Mouse (Mus musculus) forebrain, embryonic 13.5 days (tissue): ENCODE data around the gene Tmem87a. TPM values are rescaled to one million over a fixed set of nuclear protein-coding genes. Genes with fewer than 3 reads are reported as not detected.

Source experiments
- ATAC-seq: fragments of 200-750 bp; cut with Nextera tagmentation; 2 replicates; pipeline ENCODE4 v1.8.0; 2017
- H3K27ac ChIP-seq: fragments of 300-500 bp; sonication (generic); 2 replicates; pipeline ENCODE4 v1.5.1; 2015; ENCODE audit warnings: inconsistent platforms, mild to moderate bottlenecking, moderate library complexity
- H3K27me3 ChIP-seq: fragments of 300-500 bp; sonication (generic); 2 replicates; pipeline ENCODE4 v1.6.1; 2015; ENCODE audit warnings: mild to moderate bottlenecking, inconsistent platforms
- H3K36me3 ChIP-seq: fragments of 300-500 bp; sonication (generic); 2 replicates; pipeline ENCODE4 v1.6.1; 2015; ENCODE audit warnings: mild to moderate bottlenecking, inconsistent platforms; ENCODE audit not compliant: poor library complexity, severe bottlenecking
- H3K4me1 ChIP-seq: fragments of 300-500 bp; sonication (generic); 2 replicates; pipeline ENCODE4 v1.6.1; 2015; ENCODE audit warnings: inconsistent platforms
- H3K4me2 ChIP-seq: fragments of 300-500 bp; sonication (generic); 2 replicates; pipeline ENCODE4 v1.6.1; 2015; ENCODE audit warnings: inconsistent platforms, mild to moderate bottlenecking, moderate library complexity
- H3K4me3 ChIP-seq: fragments of 300-500 bp; sonication (generic); 2 replicates; pipeline ENCODE4 v1.5.1; 2015; ENCODE audit warnings: mild to moderate bottlenecking, inconsistent platforms
- H3K9ac ChIP-seq: fragments of 300-500 bp; sonication (generic); 2 replicates; pipeline ENCODE4 v1.6.1; 2015; ENCODE audit warnings: mild to moderate bottlenecking, inconsistent platforms
- H3K9me3 ChIP-seq: fragments of 300-500 bp; sonication (generic); replicated peaks from 2 replicates; pipeline ENCODE4 v1.6.1; 2016; ENCODE audit warnings: inconsistent platforms
- WGBS: fragments of 180-500 bp; shearing (Covaris S2); methylation state at CpG from one replicate; pipeline ENCODE4 v1.1.7; 2015; 5-methylcytosine and 5-hydroxymethylcytosine counted together
- polyA plus RNA-seq: library from polyadenylated mRNA; unstranded; fragments of >200 nt; fragmentation: Nextera tagmentation; extraction: Ambion mirVana; gene quantifications from 2 replicates; pipeline ENCODE4 v1.2.1, GENCODE M21; 2015

Gene Tmem87a
- polyA plus RNA-seq: 7.4 and 9.0 TPM in 2 replicates

GRCm38 (mm10) chr2:120403986-120404822 lies at the start of gene Tmem87a:
Gene Tmem87a, minus strand, starts transcription at chr2:120404113.
- H3K27me3 ChIP-seq: no peaks in the 10 kb centered on the region
- ATAC-seq: peak; percentile 100
- peak within 1 kb of the TSS; percentile 75 for H3K9ac ChIP-seq
- peak within 1 kb of the TSS; percentile 83 for H3K4me3 ChIP-seq
- WGBS: 2% methylated on average over 34 of the region's 34 CpGs
- no peaks in the 10 kb centered on the region for H3K9me3 ChIP-seq
- H3K27ac ChIP-seq: peak within 1 kb of the TSS; percentile 89
- no peaks in the 10 kb centered on the region for H3K36me3 ChIP-seq
- H3K4me2 ChIP-seq: peak within 1 kb of the TSS; percentile 80
- H3K4me1 ChIP-seq: peaks cover 18% of the 10 kb centered on the region

- Histone ChIP-seq H3K4me3 (no peak overlapping the region), H3K4me2 (no peak overlapping the region), H3K9ac (no peak overlapping the region), H3K36me3 (no peaks in the 10 kb centered on the region), H3K4me1 (no peaks in the 10 kb centered on the region), H3K27ac (no peak overlapping the region), H3K9me3 (no peaks in the 10 kb centered on the region), H3K27me3 (no peaks in the 10 kb centered on the region)
- 91% methylated on average over 4 of the region's 4 CpGs for WGBS
- ATAC-seq: no peak
Measured at GRCm38 (mm10) chr2:120452600-120452999, 48.7 kb upstream of the Tmem87a start.

- Histone ChIP-seq H3K4me2 (no peak overlapping the region), H3K36me3 (no peaks in the 10 kb centered on the region), H3K27me3 (no peaks in the 10 kb centered on the region), H3K4me3 (no peak overlapping the region), H3K9ac (no peak overlapping the region), H3K9me3 (no peaks in the 10 kb centered on the region), H3K4me1 (no peaks in the 10 kb centered on the region), H3K27ac (no peak overlapping the region)
- 49% methylated on average over 6 of the region's 6 CpGs for WGBS
- no peak for ATAC-seq
Measured at GRCm38 (mm10) chr2:120450724-120451123, 46.8 kb upstream of the Tmem87a start.

- no peak overlapping the region for H3K9ac ChIP-seq
- 92% methylated on average over 1 of the region's 1 CpGs for WGBS
- no peak overlapping the region for H3K4me2 ChIP-seq
- no peak overlapping the region for H3K27ac ChIP-seq
- ATAC-seq: no peak
- no peaks in the 10 kb centered on the region for H3K27me3 ChIP-seq
- H3K4me1 ChIP-seq: no peaks in the 10 kb centered on the region
- no peaks in the 10 kb centered on the region for H3K9me3 ChIP-seq
- H3K4me3 ChIP-seq: no peak overlapping the region
- H3K36me3 ChIP-seq: no peaks in the 10 kb centered on the region
Measured at GRCm38 (mm10) chr2:120447306-120447705, 43.4 kb upstream of the Tmem87a start.

GRCm38 (mm10) chr2:120446373-120446772 lies 42.5 kb upstream of the Tmem87a start:
- no peak overlapping the region for H3K27ac ChIP-seq

GRCm38 (mm10) chr2:120444486-120444885 lies 40.6 kb upstream of the Tmem87a start:
- no peaks in the 10 kb centered on the region for H3K36me3 ChIP-seq
- no peak overlapping the region for H3K4me2 ChIP-seq
- no peaks in the 10 kb centered on the region for H3K4me1 ChIP-seq
- ATAC-seq: no peak
- no peak overlapping the region for H3K27ac ChIP-seq
- no peaks in the 10 kb centered on the region for H3K9me3 ChIP-seq
- H3K27me3 ChIP-seq: no peaks in the 10 kb centered on the region
- no peak overlapping the region for H3K4me3 ChIP-seq
- H3K9ac ChIP-seq: no peak overlapping the region
- WGBS: 96% methylated on average over 1 of the region's 1 CpGs

More at GRCm38 (mm10) chr2:120446373-120446772, 42.5 kb upstream of the Tmem87a start:
- Histone ChIP-seq H3K4me2 (no peak overlapping the region), H3K9ac (no peak overlapping the region), H3K36me3 (no peaks in the 10 kb centered on the region), H3K4me1 (no peaks in the 10 kb centered on the region), H3K27me3 (no peaks in the 10 kb centered on the region), H3K9me3 (no peaks in the 10 kb centered on the region), H3K4me3 (no peak overlapping the region)
- WGBS: 79% methylated on average over 10 of the region's 10 CpGs
- no peak for ATAC-seq

GRCm38 (mm10) chr2:120424386-120424785 lies 20.5 kb upstream of the Tmem87a start:
- no peak for ATAC-seq
- Histone ChIP-seq H3K4me2 (no peak overlapping the region), H3K27ac (no peak overlapping the region), H3K4me1 (no peaks in the 10 kb centered on the region), H3K36me3 (no peaks in the 10 kb centered on the region), H3K27me3 (no peaks in the 10 kb centered on the region), H3K9ac (no peak overlapping the region), H3K4me3 (no peak overlapping the region), H3K9me3 (no peaks in the 10 kb centered on the region)
- WGBS: 92% methylated on average over 5 of the region's 5 CpGs

- no peak overlapping the region for H3K4me2 ChIP-seq
- H3K36me3 ChIP-seq: no peaks in the 10 kb centered on the region
- WGBS: 56% methylated on average over 1 of the region's 1 CpGs
- no peak overlapping the region for H3K4me3 ChIP-seq
- H3K27me3 ChIP-seq: no peaks in the 10 kb centered on the region
- peak overlapping the region; percentile 31; the same call in 1 of the 2 replicates for H3K27ac ChIP-seq
- ATAC-seq: no peak
- no peak overlapping the region for H3K9ac ChIP-seq
- H3K4me1 ChIP-seq: no peaks in the 10 kb centered on the region
- no peaks in the 10 kb centered on the region for H3K9me3 ChIP-seq
Measured at GRCm38 (mm10) chr2:120414738-120415414, 11.0 kb upstream of the Tmem87a start.

GRCm38 (mm10) chr2:120414113-120414512 lies 10.2 kb upstream of the Tmem87a start:
- Histone ChIP-seq H3K36me3 (no peaks in the 10 kb centered on the region), H3K27me3 (no peaks in the 10 kb centered on the region), H3K27ac (0 out of 2 replicates have a peak overlapping the region, but pooled peaks have one; percentile 11), H3K4me2 (no peak overlapping the region), H3K9ac (no peak overlapping the region), H3K4me1 (no peaks in the 10 kb centered on the region), H3K4me3 (no peak overlapping the region), H3K9me3 (no peaks in the 10 kb centered on the region)
- no peak for ATAC-seq

GRCm38 (mm10) chr2:120411096-120411628 lies 7.2 kb upstream of the Tmem87a start:
- Histone ChIP-seq H3K9ac (no peak overlapping the region), H3K9me3 (no peaks in the 10 kb centered on the region), H3K4me3 (no peak overlapping the region), H3K4me1 (no peaks in the 10 kb centered on the region), H3K36me3 (no peaks in the 10 kb centered on the region), H3K27me3 (no peaks in the 10 kb centered on the region), H3K4me2 (no peak overlapping the region), H3K27ac (no peak overlapping the region)
- no peak for ATAC-seq
- WGBS: 92% methylated on average over 3 of the region's 3 CpGs

GRCm38 (mm10) chr2:120404823-120405765 lies 1.2 kb upstream of the Tmem87a start:
- 35% methylated on average over 14 of the region's 14 CpGs for WGBS
- no peak for ATAC-seq
- Histone ChIP-seq H3K27me3 (no peaks in the 10 kb centered on the region), H3K4me2 (peak overlapping the region; percentile 80), H3K4me3 (peak overlapping the region; percentile 83), H3K4me1 (peaks cover 18% of the 10 kb centered on the region), H3K9me3 (no peaks in the 10 kb centered on the region), H3K9ac (peak overlapping the region; percentile 75), H3K27ac (peak overlapping the region; percentile 89; the same call in 1 of the 2 replicates), H3K36me3 (no peaks in the 10 kb centered on the region)
